Mouse (Mus musculus): Measurements from ENCODE around the gene As3mt. TPM values are rescaled to one million over a fixed set of nuclear protein-coding genes. Genes with fewer than 3 reads are reported as not detected.

The As3mt gene
- polyA plus RNA-seq, 1 experiment from 2014 or later: 46.7 TPM

DNA sequence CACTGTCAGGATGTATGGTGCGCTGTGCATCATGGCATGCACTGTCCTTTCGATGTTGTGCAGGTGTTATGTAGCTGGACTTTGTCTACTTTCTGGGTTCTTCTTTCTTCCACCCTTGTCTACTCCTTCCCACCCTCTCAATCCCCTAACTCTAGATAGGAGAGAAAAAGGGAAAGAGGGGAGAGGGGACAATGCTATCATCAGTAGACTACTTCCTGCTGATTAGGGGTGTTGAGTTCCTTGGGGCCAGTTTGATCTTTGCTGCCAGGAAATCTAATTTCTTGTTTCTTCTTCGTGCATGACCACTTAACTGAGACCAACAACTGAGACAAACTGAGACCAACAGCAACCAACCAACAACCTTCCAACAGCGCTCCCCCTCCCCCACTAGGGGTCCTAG lies 3.4 kb downstream of the As3mt start:
- no peak overlapping the region for H3K4me2 ChIP-seq (ENCODE audit: low read depth, low read length)
- no peak overlapping the region for H3K27ac ChIP-seq (ENCODE audit: low read length)
- H3K4me1 ChIP-seq (ENCODE audit: control insufficient read depth, insufficient read depth, low read length): peaks cover 10% of the 10 kb centered on the region; the same call in 1 of the 2 replicates
- no peaks in the 10 kb centered on the region for H3K9me3 ChIP-seq (replicated peaks; ENCODE audit: control insufficient read depth, low read length)
- H3K27me3 ChIP-seq (ENCODE audit: control insufficient read depth, insufficient read depth, low read length): no peaks in the 10 kb centered on the region
- ATAC-seq (replicated peaks; ENCODE audit: extremely low read depth, insufficient read depth, low FRiP score): no peak
- H3K9ac ChIP-seq (ENCODE audit: low read length): no peak overlapping the region
- 79% methylated on average over 4 of the region's 4 CpGs for WGBS
- H3K36me3 ChIP-seq (ENCODE audit: control insufficient read depth, insufficient read depth): peaks cover 3% of the 10 kb centered on the region; the same call in 1 of the 2 replicates
- H3K4me3 ChIP-seq (ENCODE audit: low read length): no peak overlapping the region

DNA sequence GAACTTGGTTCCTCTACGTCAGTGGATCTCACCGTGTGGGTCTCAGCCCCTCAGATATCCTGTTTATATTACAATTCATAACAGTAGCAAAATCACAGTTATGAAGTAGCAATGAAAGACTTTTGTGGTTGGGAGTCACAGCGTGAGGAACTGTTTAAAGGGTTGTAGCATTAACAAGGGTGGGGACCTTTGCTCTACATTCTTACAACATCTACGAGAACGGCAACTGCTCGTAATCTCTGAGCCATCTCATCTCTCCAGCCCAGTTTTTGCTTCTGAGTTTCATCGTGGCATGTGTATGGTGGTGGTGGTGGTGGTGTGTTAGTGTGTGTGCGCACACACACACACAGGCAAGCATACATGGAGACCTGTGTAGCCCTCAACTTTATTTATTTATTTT lies 7.0 kb downstream of the As3mt start:
- Histone ChIP-seq H3K27me3 (ENCODE audit: control insufficient read depth, insufficient read depth, low read length) (no peaks in the 10 kb centered on the region), H3K4me2 (ENCODE audit: low read depth, low read length) (no peak overlapping the region), H3K27ac (ENCODE audit: low read length) (no peak overlapping the region), H3K4me3 (ENCODE audit: low read length) (no peak overlapping the region), H3K36me3 (ENCODE audit: control insufficient read depth, insufficient read depth) (peaks cover 15% of the 10 kb centered on the region), H3K9ac (ENCODE audit: low read length) (no peak overlapping the region), H3K4me1 (ENCODE audit: control insufficient read depth, insufficient read depth, low read length) (no peaks in the 10 kb centered on the region), H3K9me3 (replicated peaks; ENCODE audit: control insufficient read depth, low read length) (peaks cover 6% of the 10 kb centered on the region)
- ATAC-seq (replicated peaks; ENCODE audit: extremely low read depth, insufficient read depth, low FRiP score): no peak
- 89% methylated on average over 8 of the region's 8 CpGs for WGBS

DNA sequence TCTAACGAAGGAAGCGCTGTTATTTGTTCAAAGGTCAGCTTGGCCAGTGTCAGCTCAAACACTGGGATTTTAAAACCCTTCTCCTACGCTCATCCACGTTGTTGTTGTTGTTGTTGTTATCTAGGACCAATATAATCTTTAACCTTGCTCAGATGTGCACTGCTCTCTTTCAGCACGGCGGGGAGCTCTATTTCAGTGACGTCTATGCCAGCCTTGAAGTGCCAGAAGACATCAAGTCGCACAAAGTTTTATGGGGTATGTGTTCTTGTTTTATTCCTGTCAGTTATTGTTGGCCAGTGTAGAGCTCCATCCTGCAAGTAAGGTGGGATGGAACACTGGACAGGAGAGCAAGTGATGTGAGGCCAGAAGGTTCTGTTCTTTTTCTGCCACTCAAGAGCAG lies 7.8 kb downstream of the As3mt start:
- H3K9me3 ChIP-seq (replicated peaks; ENCODE audit: control insufficient read depth, low read length): peaks cover 6% of the 10 kb centered on the region
- ATAC-seq (replicated peaks; ENCODE audit: extremely low read depth, insufficient read depth, low FRiP score): no peak

DNA sequence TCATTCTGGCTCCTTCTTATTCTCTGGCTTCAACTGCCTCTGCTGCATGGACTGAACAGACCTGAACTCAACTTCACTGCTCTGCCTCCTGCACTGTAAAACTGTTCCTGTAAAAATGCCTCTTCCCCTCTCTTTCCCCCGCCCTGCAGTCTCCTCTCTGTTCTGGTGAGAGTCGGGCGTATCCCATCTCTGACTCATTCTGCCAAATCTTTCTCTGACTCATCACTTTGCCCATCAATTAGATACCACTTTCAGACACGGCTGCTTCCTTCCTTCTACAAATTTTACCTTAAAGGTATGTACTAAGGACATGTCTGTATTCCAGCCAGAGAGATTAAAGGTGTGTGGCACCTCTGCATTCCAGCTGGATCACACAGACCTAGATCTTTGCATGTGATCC lies 10.9 kb downstream of the As3mt start:
- no peak for ATAC-seq (replicated peaks; ENCODE audit: extremely low read depth, insufficient read depth, low FRiP score)
- no peak overlapping the region for H3K27ac ChIP-seq (ENCODE audit: low read length)
- no peak overlapping the region for H3K9ac ChIP-seq (ENCODE audit: low read length)
- no peak overlapping the region for H3K4me2 ChIP-seq (ENCODE audit: low read depth, low read length)
- no peaks in the 10 kb centered on the region for H3K4me1 ChIP-seq (ENCODE audit: control insufficient read depth, insufficient read depth, low read length)
- H3K36me3 ChIP-seq (ENCODE audit: control insufficient read depth, insufficient read depth): peaks cover 19% of the 10 kb centered on the region
- H3K27me3 ChIP-seq (ENCODE audit: control insufficient read depth, insufficient read depth, low read length): no peaks in the 10 kb centered on the region
- 68% methylated on average over 4 of the region's 4 CpGs for WGBS
- no peak overlapping the region for H3K4me3 ChIP-seq (ENCODE audit: low read length)
- H3K9me3 ChIP-seq (replicated peaks; ENCODE audit: control insufficient read depth, low read length): peaks cover 6% of the 10 kb centered on the region

More for the DNA sequence above, 7.8 kb downstream of the As3mt start:
- no peak overlapping the region for H3K9ac ChIP-seq (ENCODE audit: low read length)
- H3K4me3 ChIP-seq (ENCODE audit: low read length): no peak overlapping the region
- peaks cover 20% of the 10 kb centered on the region for H3K36me3 ChIP-seq (ENCODE audit: control insufficient read depth, insufficient read depth)
- H3K27ac ChIP-seq (ENCODE audit: low read length): no peak overlapping the region
- H3K4me1 ChIP-seq (ENCODE audit: control insufficient read depth, insufficient read depth, low read length): no peaks in the 10 kb centered on the region
- no peak overlapping the region for H3K4me2 ChIP-seq (ENCODE audit: low read depth, low read length)
- H3K27me3 ChIP-seq (ENCODE audit: control insufficient read depth, insufficient read depth, low read length): no peaks in the 10 kb centered on the region
- 83% methylated on average over 8 of the region's 8 CpGs for WGBS

DNA sequence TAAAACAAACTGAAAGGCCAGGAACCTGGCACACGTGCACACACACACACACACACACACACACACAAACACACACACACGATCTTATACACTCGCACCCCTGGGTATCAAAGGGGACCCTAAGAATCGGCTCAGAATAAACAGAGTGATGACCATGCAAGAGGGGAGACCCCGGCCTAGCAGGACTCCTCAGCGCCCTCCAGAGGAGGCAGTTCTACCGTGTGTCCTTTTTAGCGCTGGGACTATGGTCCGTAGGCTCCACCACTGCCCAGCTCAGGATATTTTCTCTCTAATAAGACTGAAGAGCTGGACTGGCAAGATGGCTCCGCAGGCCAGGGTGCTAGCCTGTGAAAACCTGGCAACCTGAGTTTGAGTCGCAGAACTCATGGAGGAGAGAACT lies 17.2 kb downstream of the As3mt start:
- Histone ChIP-seq H3K4me3 (ENCODE audit: low read length) (no peak overlapping the region), H3K27ac (ENCODE audit: low read length) (no peak overlapping the region), H3K4me1 (ENCODE audit: control insufficient read depth, insufficient read depth, low read length) (peaks cover 4% of the 10 kb centered on the region; the same call in 1 of the 2 replicates), H3K4me2 (ENCODE audit: low read depth, low read length) (no peak overlapping the region), H3K9me3 (replicated peaks; ENCODE audit: control insufficient read depth, low read length) (no peaks in the 10 kb centered on the region; the same call in 1 of the 2 replicates), H3K9ac (ENCODE audit: low read length) (no peak overlapping the region), H3K27me3 (ENCODE audit: control insufficient read depth, insufficient read depth, low read length) (no peaks in the 10 kb centered on the region), H3K36me3 (ENCODE audit: control insufficient read depth, insufficient read depth) (peaks cover 16% of the 10 kb centered on the region)
- no peak for ATAC-seq (replicated peaks; ENCODE audit: extremely low read depth, insufficient read depth, low FRiP score)
- WGBS: 76% methylated on average over 11 of the region's 11 CpGs

DNA sequence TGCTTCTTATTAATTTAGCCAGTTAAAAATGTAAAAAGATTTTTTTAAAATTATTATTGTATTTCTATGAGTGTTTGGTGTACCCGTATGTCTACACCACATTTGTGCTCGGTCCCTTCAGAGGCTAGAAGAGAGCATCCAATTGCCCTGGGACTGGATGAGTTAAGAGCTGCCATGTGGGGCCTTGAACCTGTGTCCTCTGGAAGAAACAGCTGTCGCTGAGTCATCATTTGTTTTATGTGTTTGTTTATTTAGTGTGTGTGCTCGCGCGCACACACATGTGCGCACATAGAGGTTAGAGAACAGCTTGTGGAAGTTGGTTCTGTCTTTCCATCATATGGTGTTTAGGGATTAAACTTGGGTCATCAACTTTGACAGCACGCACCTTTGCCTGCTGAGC lies 18.9 kb downstream of the As3mt start:
- 94% methylated on average over 8 of the region's 8 CpGs for WGBS
- H3K36me3 ChIP-seq (ENCODE audit: control insufficient read depth, insufficient read depth): peaks cover 9% of the 10 kb centered on the region
- ATAC-seq (replicated peaks; ENCODE audit: extremely low read depth, insufficient read depth, low FRiP score): no peak

GRCm38 (mm10) chr19:46727140-46727736 lies 20.0 kb downstream of the As3mt start:
- peaks cover 4% of the 10 kb centered on the region; the same call in 1 of the 2 replicates for H3K4me1 ChIP-seq (ENCODE audit: control insufficient read depth, insufficient read depth, low read length)
- H3K9ac ChIP-seq (ENCODE audit: low read length): no peak overlapping the region
- no peaks in the 10 kb centered on the region; the same call in 1 of the 2 replicates for H3K9me3 ChIP-seq (replicated peaks; ENCODE audit: control insufficient read depth, low read length)
- ATAC-seq (replicated peaks; ENCODE audit: extremely low read depth, insufficient read depth, low FRiP score): no peak
- H3K27me3 ChIP-seq (ENCODE audit: control insufficient read depth, insufficient read depth, low read length): no peaks in the 10 kb centered on the region
- 55% methylated on average over 8 of the region's 8 CpGs for WGBS
- H3K4me3 ChIP-seq (ENCODE audit: low read length): no peak overlapping the region
- H3K36me3 ChIP-seq (ENCODE audit: control insufficient read depth, insufficient read depth): peaks cover 9% of the 10 kb centered on the region
- no peak overlapping the region for H3K4me2 ChIP-seq (ENCODE audit: low read depth, low read length)
- no peak overlapping the region for H3K27ac ChIP-seq (ENCODE audit: low read length)

More for the DNA sequence above, 18.9 kb downstream of the As3mt start:
- peaks cover 4% of the 10 kb centered on the region; the same call in 1 of the 2 replicates for H3K4me1 ChIP-seq (ENCODE audit: control insufficient read depth, insufficient read depth, low read length)
- H3K4me2 ChIP-seq (ENCODE audit: low read depth, low read length): no peak overlapping the region
- H3K9me3 ChIP-seq (replicated peaks; ENCODE audit: control insufficient read depth, low read length): no peaks in the 10 kb centered on the region; the same call in 1 of the 2 replicates
- H3K4me3 ChIP-seq (ENCODE audit: low read length): no peak overlapping the region
- no peak overlapping the region for H3K27ac ChIP-seq (ENCODE audit: low read length)
- H3K9ac ChIP-seq (ENCODE audit: low read length): no peak overlapping the region
- no peaks in the 10 kb centered on the region for H3K27me3 ChIP-seq (ENCODE audit: control insufficient read depth, insufficient read depth, low read length)

DNA sequence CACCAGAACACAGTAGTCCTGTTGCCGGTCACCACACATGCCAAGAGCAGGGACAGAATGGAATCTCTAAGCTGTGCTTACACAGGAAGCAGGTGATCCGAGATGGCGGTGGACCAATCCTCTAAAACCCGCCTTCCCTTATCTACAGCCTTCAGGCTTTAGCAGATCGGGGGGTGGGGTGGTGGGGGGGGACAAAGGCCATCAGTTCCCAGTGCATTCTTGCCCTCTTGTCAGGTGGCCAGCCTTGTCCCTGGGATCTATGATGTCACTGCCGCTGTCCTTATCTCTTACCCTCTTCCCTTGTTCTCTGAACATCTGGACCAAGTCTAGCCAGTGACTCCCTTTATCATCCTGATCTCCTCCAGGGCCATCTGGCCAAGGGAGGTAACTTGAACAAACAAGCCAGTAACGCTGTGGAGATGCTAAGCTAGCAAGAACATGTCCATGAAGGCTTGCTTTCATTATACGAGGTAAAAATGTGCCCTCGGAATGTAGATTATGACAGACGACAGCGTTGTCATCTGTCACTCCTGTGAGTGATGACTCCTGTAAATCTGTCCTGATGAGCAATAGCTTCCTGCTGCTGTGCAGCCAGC lies 20.8 kb downstream of the As3mt start:
- H3K9ac ChIP-seq (ENCODE audit: low read length): no peak overlapping the region
- H3K9me3 ChIP-seq (replicated peaks; ENCODE audit: control insufficient read depth, low read length): no peaks in the 10 kb centered on the region; the same call in 1 of the 2 replicates
- no peak overlapping the region for H3K4me2 ChIP-seq (ENCODE audit: low read depth, low read length)
- 21% methylated on average over 11 of the region's 11 CpGs for WGBS
- peak; percentile 45; the same call in 1 of the 2 replicates for ATAC-seq (replicated peaks; ENCODE audit: extremely low read depth, insufficient read depth, low FRiP score)
- H3K36me3 ChIP-seq (ENCODE audit: control insufficient read depth, insufficient read depth): peaks cover 9% of the 10 kb centered on the region
- H3K4me1 ChIP-seq (ENCODE audit: control insufficient read depth, insufficient read depth, low read length): peaks cover 4% of the 10 kb centered on the region; the same call in 1 of the 2 replicates
- H3K27me3 ChIP-seq (ENCODE audit: control insufficient read depth, insufficient read depth, low read length): no peaks in the 10 kb centered on the region
- no peak overlapping the region for H3K4me3 ChIP-seq (ENCODE audit: low read length)
- no peak overlapping the region for H3K27ac ChIP-seq (ENCODE audit: low read length)

GRCm38 (mm10) chr19:46728909-46729308 lies 21.7 kb downstream of the As3mt start:
- no peak overlapping the region for H3K9ac ChIP-seq (ENCODE audit: low read length)
- no peak overlapping the region for H3K4me3 ChIP-seq (ENCODE audit: low read length)
- 79% methylated on average over 3 of the region's 3 CpGs for WGBS
- peaks cover 4% of the 10 kb centered on the region; the same call in 1 of the 2 replicates for H3K4me1 ChIP-seq (ENCODE audit: control insufficient read depth, insufficient read depth, low read length)
- no peaks in the 10 kb centered on the region for H3K27me3 ChIP-seq (ENCODE audit: control insufficient read depth, insufficient read depth, low read length)
- no peaks in the 10 kb centered on the region; the same call in 1 of the 2 replicates for H3K9me3 ChIP-seq (replicated peaks; ENCODE audit: control insufficient read depth, low read length)
- H3K27ac ChIP-seq (ENCODE audit: low read length): no peak overlapping the region
- ATAC-seq (replicated peaks; ENCODE audit: extremely low read depth, insufficient read depth, low FRiP score): no peak
- H3K36me3 ChIP-seq (ENCODE audit: control insufficient read depth, insufficient read depth): peaks cover 7% of the 10 kb centered on the region
- H3K4me2 ChIP-seq (ENCODE audit: low read depth, low read length): no peak overlapping the region

Data from heart, embryonic 16.5 days (tissue).